Mouse (Mus musculus) gonadal fat pad, adult 2 months (tissue): Measurements from ENCODE around the gene Wfikkn2. TPM values are rescaled to one million over a fixed set of nuclear protein-coding genes. Genes with fewer than 3 reads are reported as not detected.

Source experiments
- DNase-seq: peaks from one replicate; pipeline ENCODE4 v3.0.0-alpha.2; 2012; ENCODE audit warnings: low read depth
- polyA plus RNA-seq: library from polyadenylated mRNA; depleted of rRNA; stranded (reverse); fragments of >200 nt; gene quantifications from 2 replicates; pipeline ENCODE4 v1.2.3, GENCODE M21; 2012

Wfikkn2 gene
- polyA plus RNA-seq, 1 experiment, result 2.6 TPM

DNA sequence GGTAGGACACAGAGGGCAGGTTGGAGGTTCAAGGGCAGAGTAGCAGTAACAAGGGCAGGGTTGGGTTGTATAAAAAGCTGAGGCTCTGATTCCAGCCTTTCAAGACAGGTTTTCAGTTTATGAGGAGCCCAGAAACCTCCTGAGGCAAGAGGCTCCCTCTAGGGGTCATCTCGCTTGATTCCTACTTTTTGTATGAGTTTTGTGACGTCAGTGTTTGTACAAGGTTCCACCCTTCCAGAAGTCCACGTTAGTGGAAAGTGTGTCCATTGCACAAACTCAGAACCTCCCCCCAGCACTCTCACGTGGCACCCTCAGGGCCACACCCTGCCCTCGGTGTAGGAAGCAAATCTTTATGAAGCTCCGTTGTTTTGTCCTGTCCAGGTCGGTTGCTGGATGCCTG, 19.8 kb downstream of the Wfikkn2 start:
- DNase-seq, result no peak

DNA sequence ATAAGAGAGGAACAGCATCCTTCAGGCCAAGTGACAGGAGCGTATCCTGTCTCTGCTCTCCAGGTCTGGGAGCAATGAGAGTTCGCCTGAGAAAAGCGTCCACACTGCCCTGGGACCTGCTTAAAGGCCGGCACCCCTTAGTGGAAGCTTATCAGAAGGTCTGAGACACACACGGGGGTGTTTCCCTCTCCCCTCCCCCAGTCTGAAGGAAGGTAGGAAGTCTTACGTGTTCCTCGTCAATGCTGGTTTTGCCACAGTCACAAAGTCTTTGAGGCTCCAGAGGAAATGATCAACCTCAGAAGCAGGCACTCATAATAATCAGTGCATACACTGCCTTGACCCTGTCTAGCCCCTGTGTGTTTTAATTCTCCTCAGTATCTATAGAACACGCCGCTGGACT, 22.3 kb downstream of the Wfikkn2 start:
- no peak for DNase-seq

DNA sequence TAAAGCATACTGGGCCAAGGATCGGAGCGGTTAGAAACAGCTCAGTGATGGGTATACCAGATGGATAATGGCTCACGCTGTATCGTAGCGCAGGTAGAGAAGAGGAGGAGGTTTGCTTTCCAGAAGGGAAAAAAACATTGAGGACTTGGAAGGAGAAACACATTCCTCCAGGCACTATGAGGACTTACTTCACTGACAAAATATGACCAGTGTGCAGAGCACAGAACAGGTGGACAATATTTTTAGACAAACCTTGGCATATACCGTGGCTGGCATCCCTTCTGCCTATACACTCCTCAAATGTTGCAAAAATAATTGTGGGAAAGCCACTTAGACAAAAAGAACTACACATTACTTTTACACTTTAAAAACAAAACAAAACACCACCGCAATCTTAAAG, 24.5 kb downstream of the Wfikkn2 start:
- DNase-seq, result no peak

DNA sequence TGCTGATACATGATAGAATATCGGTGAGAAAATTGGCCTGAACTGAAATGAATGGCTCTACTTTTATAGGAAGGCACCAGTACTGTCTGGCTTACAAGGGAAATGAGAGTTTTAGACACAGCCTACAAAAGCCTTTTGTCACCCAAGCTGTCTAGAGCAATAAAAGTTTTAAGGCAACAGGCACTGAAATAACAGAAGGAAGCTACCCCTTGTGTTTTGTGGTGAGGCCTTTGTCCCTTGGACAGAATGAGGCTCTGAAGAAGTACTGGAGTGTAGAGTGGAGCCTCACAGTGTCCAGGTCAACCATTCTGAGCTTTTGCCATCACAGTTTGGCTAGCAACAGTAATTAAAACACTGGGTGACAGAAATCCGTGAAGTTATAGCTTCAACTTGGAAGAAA, 29.6 kb downstream of the Wfikkn2 start:
- DNase-seq, result no peak

DNA sequence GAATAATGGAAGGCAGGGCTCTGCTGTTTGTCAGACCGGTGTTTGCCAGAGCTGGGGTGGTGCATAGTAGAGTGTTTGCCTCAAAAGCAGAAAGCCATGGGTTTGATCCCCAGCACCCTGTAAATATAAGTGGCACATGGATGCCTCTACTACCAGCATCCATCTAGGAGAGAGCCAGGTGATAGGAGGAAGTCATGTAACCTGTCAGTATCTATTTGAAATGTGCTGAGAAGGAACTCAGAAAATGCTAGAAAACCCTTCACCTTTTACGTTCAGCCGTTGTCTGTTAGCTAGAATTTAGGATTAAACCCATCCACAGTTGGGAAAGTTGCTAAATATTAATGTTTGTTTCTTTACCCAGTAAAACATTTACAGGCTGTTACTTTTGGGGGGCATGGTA, 30.2 kb downstream of the Wfikkn2 start:
- no peak for DNase-seq

DNA sequence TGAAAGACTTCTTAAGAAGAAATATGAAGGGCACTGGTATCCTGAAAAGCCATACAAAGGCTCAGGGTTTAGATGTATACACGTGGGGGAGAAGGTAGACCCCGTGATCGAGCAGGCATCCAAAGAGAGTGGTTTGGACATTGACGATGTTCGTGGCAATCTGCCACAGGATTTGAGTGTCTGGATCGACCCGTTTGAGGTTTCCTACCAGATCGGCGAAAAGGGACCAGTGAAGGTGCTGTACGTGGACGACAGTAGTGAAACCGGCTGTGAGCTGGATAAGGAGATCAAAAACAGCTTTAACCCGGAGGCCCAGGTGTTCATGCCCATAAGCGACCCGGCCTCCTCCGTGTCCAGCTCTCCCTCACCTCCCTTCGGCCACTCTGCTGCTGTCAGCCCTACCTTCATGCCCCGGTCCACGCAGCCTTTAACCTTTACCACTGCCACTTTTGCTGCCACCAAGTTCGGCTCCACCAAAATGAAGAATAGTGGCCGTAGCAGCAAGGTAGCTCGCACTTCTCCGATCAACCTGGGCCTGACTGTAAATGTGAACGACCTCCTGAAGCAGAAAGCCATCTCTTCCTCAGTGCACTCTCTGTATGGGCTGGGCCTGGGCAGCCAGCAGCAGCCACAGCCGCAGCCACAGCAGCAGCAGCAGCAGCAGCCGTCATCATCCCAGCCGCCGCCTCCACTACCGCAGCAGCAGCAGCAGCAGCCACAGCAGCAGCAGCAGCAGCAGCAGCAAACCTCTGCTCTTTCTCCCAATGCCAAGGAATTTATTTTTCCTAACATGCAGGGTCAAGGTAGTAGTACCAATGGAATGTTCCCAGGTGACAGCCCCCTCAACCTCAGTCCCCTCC, 31.8 kb downstream of the Wfikkn2 start:
- DNase-seq, result no peak

DNA sequence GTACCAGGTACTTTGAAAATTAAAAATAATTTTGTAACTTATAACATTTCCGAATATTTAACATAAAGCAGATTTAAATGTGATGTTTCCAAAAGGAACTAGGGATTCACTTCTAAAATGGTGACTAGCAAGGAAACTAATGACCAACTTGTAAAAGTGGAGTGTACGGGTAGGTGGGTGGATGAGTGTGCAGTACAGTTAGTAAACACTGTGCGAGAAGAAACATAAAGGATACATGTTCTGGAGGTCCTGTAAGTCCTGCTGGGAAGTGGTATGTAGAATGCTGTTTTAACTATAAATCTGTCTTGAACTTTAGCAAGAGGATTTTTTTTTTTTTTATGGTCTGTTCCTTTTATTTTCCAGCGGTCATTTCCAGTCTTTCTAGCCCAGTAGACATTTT, 32.8 kb downstream of the Wfikkn2 start:
- DNase-seq, result no peak

DNA sequence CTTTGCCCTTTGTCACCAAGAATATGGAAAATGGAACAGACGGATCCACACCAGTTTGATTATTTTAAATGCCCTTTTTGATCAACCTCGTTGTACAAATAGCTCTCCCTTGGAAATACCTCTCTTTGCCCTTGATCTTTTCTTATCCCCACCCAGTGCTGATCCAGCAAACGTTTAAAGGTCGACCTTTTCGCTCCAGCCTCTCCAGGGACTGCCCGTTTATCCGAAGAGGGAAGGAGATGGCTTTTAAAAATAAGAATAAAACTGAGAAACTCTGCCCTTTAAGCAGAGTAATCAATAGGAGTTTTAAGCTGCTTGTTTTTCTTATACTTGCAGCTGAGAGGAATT, 33.3 kb downstream of the Wfikkn2 start:
- no peak for DNase-seq

DNA sequence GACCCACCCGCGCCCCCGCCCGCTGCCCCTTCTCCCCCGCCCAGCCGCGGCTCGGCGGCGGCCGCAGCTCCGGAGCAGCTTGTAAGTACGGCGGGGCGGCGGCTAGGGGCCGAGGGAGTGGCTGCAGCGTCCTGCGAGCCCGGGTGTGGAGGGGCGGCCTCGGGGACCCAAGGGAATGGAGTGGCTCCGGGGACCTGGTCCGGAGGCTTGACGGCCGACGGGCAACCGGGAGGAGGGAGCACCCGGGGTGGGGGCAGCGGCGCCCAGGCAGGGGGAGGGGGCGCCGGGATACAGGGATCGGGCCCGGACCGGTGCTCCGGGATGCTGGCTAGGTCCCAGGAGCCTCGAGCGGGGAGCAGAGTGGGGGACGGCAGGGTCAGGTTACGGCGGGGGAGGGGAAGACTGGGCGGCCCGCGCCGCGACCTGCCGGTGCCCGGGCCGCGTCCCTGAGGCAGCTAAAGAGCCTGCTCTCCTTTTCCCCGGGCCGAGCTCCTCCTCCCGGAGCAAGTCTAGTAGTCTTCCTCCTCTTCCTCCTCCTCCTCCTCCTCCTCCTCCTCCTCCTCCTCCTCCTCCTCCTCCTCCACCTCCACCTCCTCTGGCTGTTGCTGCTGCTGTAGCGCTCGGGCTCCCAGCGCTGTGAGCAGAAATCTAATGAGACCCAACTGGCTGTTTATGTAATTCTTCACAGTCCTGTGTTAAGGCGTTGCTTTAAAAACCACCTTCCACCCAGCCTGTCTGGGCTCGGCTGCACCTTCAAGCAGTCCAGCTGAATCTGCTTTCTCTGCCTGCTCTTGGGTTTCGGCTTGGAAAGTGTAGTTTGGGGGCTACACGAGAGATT, 33.9 kb downstream of the Wfikkn2 start:
- DNase-seq, result no peak

DNA sequence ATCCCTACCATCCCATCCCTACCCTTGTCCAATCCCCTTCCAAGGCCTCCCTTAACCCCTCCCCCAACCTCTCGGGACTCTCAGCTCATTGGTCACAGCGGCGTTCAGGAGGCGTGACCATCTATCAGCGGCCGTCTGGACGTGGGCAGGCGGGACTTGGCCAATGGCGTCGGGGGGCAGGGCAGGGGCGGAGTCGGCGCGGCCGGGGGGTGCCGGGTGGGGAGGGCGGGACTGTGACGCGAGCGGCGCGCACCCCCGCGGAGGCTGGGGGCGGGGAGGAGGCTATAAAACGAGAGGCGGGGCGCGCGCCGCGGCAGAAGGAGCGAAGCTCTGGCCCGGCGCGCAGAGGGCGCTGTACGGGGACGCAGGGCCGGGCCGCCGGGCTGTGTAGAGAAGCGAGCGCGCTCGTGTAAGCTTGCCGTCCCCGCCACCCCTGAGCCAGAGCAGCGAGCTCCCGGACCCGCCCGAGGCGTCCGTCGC, 34.6 kb downstream of the Wfikkn2 start, which contains the start of gene Tob1:
TSS of gene Tob1 (plus strand) at position 331 of the 480 bp plus-strand sequence.
- DNase-seq, result peak; percentile 94

DNA sequence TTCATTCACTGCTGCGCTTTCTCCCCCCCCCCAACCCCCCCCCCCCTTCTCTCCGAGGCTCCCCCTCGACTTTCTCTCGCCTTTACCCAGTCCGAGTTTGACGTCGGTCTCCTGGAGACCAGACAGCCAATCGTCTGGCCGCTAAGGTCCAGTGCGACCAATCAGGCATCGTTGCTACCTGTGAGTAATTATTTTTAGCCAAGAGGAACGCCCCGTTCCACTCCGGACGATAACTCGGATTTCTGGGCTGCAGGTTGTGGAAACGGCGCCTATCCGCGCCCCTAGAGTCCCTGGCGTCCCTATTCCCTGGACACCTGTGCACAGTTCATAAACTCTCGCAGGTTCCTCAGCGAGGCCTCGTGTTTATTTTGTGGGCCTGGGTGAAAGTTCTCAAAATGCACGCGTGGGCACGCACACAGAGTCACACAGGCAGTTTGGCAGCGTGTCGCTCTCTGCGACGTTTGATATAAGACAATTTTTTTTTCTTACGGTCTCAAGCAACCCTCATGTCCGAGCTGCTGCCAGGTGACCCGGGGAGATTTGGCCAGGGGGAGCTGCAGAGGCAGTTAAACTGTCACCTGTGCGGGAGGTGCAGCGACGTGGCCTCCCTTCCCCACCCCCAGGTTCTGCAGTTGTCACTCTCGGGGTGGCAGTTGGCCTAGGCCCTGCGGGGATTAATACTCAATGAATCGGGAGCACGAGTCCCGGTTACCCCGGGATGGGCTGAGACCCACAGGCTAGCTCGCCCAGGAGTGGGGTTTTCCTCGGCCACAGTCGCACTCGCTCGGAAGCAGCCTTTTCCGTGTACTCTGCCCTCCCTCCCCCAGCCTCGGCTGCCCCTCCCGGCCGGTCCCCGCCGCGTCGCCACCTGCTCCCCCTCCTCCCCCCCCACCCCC, 35.4 kb downstream of the Wfikkn2 start:
- no peak for DNase-seq

DNA sequence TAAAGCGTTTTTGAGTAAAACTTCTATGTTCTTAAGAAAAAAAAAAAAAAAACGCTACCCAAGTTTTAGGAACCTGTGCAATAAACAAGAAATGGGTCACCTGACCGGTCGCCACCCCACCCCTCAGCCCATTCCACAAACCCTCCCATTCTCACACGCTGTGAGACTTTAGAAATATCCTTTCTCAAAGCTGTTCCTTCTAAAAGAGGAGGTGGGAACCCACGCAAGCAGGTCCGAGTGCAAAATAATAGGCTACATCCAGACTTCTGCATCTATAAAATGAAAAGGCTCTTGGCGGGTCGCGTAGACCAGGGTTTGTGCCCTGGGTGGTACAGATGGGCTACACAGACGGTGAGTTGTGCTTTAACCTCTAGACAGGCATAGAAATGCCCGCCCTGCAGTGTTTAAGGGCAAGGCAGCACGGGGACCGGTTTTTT, 36.1 kb downstream of the Wfikkn2 start:
- DNase-seq, result no peak

DNA sequence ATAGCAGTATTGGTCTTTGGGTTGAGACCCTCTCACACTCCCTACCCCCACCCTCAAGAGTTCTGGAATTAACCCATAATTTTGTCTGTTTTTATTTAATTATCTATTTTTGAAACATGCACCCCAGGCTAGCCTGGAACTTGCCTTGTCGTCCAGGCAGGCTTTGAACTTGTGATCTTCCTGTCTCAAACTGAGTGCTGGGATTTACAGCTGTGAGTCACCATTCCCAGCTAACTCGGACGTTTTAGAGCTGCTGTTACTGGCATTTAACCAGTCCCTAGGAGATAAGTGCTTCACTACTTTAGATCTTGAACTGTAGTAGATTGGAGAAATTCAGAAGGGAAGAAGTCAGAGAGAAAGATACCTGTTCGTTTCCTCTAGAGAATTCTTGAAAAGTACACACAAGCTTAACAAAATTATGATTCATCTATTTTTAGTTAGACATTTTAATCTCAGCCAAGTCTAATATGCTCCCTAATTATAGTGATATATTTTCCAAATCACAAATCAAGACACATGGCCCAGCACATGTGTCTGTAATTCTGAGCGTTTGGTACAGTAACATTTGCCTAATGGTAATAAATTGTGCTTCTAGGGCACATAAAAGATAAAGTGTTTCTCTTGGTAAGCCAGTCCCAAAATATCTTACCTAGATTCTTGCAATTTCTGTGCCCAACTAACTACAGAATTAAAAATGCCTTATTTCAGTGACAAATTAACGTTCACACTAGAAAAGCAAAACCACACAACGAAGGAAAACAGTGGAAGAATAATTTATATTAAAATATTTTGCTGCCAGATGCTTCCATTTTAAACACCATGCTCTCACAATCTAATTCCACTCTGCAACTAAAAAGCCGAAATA, 36.8 kb downstream of the Wfikkn2 start:
- DNase-seq, result no peak

DNA sequence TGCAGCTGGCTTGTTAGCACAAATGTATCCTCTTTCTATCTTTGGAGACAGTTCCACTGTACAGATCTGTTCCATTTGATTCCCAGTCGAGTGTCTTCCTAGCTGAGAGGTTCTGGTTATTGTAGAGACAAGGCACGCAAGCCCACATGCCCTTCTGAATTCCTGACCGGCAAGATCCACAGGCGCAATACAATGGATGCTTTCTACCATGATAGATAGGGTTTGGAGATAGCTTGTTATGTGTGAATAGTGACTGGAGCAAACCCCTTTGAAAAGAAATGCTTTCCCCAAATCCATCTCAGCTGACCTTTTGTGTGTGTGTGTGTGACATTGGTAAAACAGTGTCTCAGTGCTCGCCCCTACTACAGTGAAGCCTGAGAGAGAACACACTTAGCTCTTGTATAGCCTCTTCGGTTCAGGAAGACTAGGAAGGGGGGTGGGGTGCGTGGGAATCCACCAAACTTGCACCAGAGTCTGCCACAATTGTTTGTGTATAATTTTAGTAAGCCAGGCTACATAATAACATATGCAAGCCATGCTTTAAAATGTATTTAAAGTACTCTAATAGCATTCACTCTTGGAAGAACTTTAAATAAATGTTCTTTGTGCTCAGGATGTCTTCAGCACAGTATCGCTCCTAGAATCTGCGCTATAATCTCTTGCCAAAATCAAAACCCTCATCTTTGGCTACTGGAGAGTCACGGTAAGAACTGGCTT, 39.2 kb downstream of the Wfikkn2 start:
- DNase-seq, result no peak

DNA sequence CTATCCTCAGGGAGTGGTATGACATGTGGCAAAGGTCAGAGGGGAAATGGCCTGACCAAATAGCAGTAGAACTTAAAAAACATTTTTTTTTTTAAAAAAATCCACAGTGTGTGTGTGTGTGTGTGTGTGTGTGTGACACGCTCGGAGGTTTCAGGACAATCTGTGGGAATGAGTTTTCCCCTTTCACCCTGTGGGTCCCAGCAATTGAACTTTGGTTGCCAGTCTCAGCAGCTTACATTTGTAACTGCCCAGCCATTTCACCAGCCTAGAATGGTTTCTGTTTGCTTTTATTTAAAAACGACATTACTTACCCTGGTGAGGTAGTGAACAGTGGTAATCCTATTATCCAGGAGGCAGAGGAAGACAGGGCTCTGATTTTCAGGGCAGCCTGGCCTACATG, 42.7 kb downstream of the Wfikkn2 start:
- no peak for DNase-seq

DNA sequence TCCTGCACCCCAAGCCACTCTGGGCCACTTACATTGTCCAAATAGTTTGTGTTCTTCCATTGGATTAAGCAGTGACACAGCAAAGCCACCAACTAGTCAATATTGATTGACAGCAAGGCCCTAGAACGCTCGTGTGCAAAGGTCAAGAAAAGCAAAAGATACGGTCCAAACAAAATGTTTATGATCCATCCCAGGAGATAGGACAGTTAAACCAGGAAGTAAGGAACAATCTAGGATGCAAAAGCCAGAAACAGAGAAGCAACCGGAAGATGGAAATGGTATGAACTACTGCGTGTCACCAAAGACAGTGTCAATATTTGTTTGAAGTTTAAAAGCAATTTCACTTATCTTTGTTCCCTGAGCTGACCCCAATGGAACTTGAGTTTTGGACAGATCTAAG, 43.7 kb downstream of the Wfikkn2 start:
- no peak for DNase-seq

DNA sequence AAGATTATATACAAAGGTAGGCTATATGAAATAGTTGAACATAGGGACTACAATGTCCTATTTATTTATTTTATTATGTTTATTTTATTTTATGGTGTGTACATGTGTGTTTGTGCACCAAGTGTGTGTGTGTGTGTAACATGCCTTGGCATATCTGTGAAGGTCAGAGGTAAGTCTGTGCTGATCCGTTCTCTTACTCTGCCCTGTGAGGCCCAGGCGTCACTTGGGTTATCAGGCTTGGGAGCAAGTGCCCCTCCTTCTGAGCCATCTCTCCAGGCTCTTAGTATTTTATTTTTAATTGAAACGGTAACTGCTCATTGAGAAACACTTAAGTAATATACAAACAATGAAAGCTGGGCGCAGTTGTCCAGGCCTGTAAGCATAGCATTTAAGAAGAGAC, 45.4 kb downstream of the Wfikkn2 start:
- DNase-seq, result no peak

DNA sequence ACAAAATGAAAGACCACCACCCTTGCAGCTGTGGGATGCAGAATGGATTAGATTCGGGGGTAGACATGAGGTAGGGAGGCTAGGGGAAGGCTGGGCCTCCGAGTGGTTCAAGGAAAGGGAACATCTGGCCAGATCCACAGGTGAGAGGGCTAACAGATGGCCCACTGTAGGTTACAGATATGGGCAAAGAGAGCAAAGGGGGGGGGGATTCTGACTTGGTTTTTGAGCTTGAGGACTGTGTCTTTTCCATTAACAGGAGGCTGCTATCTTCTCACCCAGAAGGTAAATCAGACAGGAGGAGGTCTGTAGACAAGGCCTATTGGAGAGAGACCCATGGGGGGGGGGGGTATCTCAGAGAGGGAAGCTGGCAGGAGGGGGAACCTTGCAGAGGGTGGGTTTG, 46.0 kb downstream of the Wfikkn2 start:
- no peak for DNase-seq

DNA sequence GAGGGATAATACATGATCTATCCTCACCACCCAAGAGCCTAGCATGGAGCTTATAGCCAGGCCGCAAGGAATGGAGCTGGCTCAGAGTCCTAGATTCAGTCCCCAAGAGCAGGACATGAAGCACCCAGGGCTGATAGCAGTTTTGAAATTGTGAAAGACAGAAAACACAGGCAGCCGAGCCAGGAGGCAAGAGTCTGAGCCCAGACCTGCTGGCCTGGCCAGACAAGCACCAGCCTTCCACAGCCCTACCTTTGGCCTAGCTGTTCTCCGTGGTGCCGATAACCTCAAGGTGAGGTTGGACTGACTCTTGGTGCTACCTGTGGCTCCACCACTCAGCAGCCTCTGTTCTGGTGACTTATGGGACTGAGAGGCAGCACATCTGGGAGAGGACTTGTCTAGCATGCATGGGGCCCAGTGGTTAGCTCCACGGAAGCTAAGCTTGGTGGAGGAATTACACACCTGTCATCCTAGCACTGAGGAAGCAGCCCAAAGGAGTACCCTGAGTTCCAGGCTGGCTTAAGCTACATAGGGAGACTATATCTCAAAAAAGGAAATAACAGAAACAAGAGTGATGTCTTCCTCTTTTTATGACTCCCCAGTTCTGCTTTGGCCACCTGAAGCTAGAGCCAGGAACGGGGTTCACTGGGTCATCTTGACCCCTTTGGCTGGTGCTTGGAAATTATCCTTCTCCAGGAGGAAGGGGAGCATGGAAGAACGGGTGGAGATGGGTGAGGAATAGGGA, 47.2 kb downstream of the Wfikkn2 start:
- DNase-seq, result no peak
